Mouse (Mus musculus) cerebellum, adult 11 months (tissue): ENCODE measurements around the gene Gtpbp1.

Experiments used
- DNase-seq: peaks from one replicate; pipeline ENCODE4 v3.0.0; 2022

Gene Gtpbp1

GRCm38 (mm10) chr15:79727840-79728239 lies 37.2 kb downstream of the Gtpbp1 start:
- DNase-seq, result no peak

GRCm38 (mm10) chr15:79728311-79728710 lies 37.7 kb downstream of the Gtpbp1 start:
- no peak for DNase-seq

- no peak for DNase-seq
These were observed 38.2 kb downstream of the Gtpbp1 start for GRCm38 (mm10) chr15:79728731-79729388.

GRCm38 (mm10) chr15:79731554-79731953 lies 40.9 kb downstream of the Gtpbp1 start:
- DNase-seq, result no peak

- DNase-seq, result no peak
These were observed 42.5 kb downstream of the Gtpbp1 start for GRCm38 (mm10) chr15:79733192-79733591.

GRCm38 (mm10) chr15:79733640-79734039 lies 43.0 kb downstream of the Gtpbp1 start:
- DNase-seq, result no peak

GRCm38 (mm10) chr15:79734311-79734710 lies 43.7 kb downstream of the Gtpbp1 start:
- DNase-seq, result no peak

- no peak for DNase-seq
These were observed 50.1 kb downstream of the Gtpbp1 start for GRCm38 (mm10) chr15:79740739-79741138.

- no peak for DNase-seq
These were observed 50.7 kb downstream of the Gtpbp1 start for GRCm38 (mm10) chr15:79741173-79741858.

- DNase-seq, result peak; percentile 94
These were observed 51.5 kb downstream of the Gtpbp1 start, which contains the start of gene Sun2 for GRCm38 (mm10) chr15:79741921-79742705. Sun2 (minus strand) TSS chr15:79742536.

GRCm38 (mm10) chr15:79742706-79743023 lies 52.0 kb downstream of the Gtpbp1 start:
- no peak for DNase-seq

GRCm38 (mm10) chr15:79744001-79744400 lies 53.4 kb downstream of the Gtpbp1 start:
- no peak for DNase-seq

GRCm38 (mm10) chr15:79744742-79745141 lies 54.1 kb downstream of the Gtpbp1 start:
- no peak for DNase-seq

GRCm38 (mm10) chr15:79745312-79745711 lies 54.7 kb downstream of the Gtpbp1 start:
- no peak for DNase-seq

GRCm38 (mm10) chr15:79745883-79746282 lies 55.2 kb downstream of the Gtpbp1 start:
- DNase-seq, result no peak

- no peak for DNase-seq
These were observed 57.4 kb downstream of the Gtpbp1 start for GRCm38 (mm10) chr15:79747998-79748397.

- DNase-seq, result no peak
These were observed 58.5 kb downstream of the Gtpbp1 start for GRCm38 (mm10) chr15:79749162-79749561.

GRCm38 (mm10) chr15:79750266-79750665 lies 59.6 kb downstream of the Gtpbp1 start:
- no peak for DNase-seq

- no peak for DNase-seq
These were observed 61.1 kb downstream of the Gtpbp1 start for GRCm38 (mm10) chr15:79751772-79752171.

GRCm38 (mm10) chr15:79752742-79753419 lies 62.2 kb downstream of the Gtpbp1 start:
- peak; percentile 79 for DNase-seq

GRCm38 (mm10) chr15:79753420-79753752 lies 62.7 kb downstream of the Gtpbp1 start:
- no peak for DNase-seq

GRCm38 (mm10) chr15:79753873-79754272 lies 63.2 kb downstream of the Gtpbp1 start:
- no peak for DNase-seq

- no peak for DNase-seq
These were observed 64.5 kb downstream of the Gtpbp1 start for GRCm38 (mm10) chr15:79755176-79755575.
